Mouse (Mus musculus) kidney, adult 2 months (tissue): ENCODE measurements at regions not wholly inside any gene's neighbourhood (a gene's known extent, or its start where the extent isn't known, plus 50 kb on each side); places are given as distances from the start of the nearest gene placed in this dataset.

Source experiments
- CTCF ChIP-seq: fragments of 200-500 bp; conservative IDR thresholded peaks from 2 replicates; pipeline ENCODE4 v1.5.1; 2011; ENCODE audit warnings: low read depth, mild to moderate bottlenecking, control low read depth, low read length, moderate library complexity, mixed read lengths; ENCODE audit not compliant: insufficient read depth, insufficient read length
- POLR2A ChIP-seq: fragments of 200-500 bp; IDR thresholded peaks from one replicate; pipeline ENCODE4 v1.6.1; 2011; ENCODE audit warnings: low read depth, low read length, control low read depth

- no peak for TF ChIP-seq CTCF
- TF ChIP-seq POLR2A, result no peak
Observed at GRCm38 (mm10) chr9:63877864-63878263, 120.1 kb upstream of the Smad3 start.
